Mouse (Mus musculus) embryo, embryonic 10.5 days (tissue): Measurements from ENCODE around the gene Rbmx2.

ENCODE experiments used
- DNase-seq: peaks from one replicate; pipeline ENCODE4 v3.0.0-alpha.2; 2015; ENCODE audit warnings: low spot score

The Rbmx2 gene

GRCm38 (mm10) chrX:48694864-48695371 lies at the start of gene Rbmx2:
TSS of gene Rbmx2 (plus strand) at chrX:48695004.
- peak; percentile 94 for DNase-seq

- peak; percentile 43 for DNase-seq
Measured at GRCm38 (mm10) chrX:48666807-48667206, 28.0 kb upstream of the Rbmx2 start.

- peak; percentile 1 for DNase-seq
Measured at GRCm38 (mm10) chrX:48669588-48669987, 25.2 kb upstream of the Rbmx2 start.

GRCm38 (mm10) chrX:48671714-48672113 lies 23.1 kb upstream of the Rbmx2 start:
- no peak for DNase-seq

- DNase-seq: no peak
Measured at GRCm38 (mm10) chrX:48674171-48674570, 20.6 kb upstream of the Rbmx2 start, which contains the start of gene Gpr119. TSS of gene Gpr119 (minus strand) at chrX:48674478.

GRCm38 (mm10) chrX:48683451-48683850 lies 11.4 kb upstream of the Rbmx2 start:
- peak; percentile 62 for DNase-seq

- no peak for DNase-seq
Measured at GRCm38 (mm10) chrX:48683857-48684256, 10.9 kb upstream of the Rbmx2 start.

GRCm38 (mm10) chrX:48694460-48694859 lies 344 bp upstream of the Rbmx2 start:
- DNase-seq: no peak

GRCm38 (mm10) chrX:48709701-48710100 lies 14.9 kb downstream of the Rbmx2 start:
- DNase-seq: no peak

- DNase-seq: no peak
Measured at GRCm38 (mm10) chrX:48712846-48713245, 18.0 kb downstream of the Rbmx2 start.

- DNase-seq: no peak
Measured at GRCm38 (mm10) chrX:48754710-48755283, 60.0 kb downstream of the Rbmx2 start.
